Mouse (Mus musculus) stomach, embryonic 14.5 days (tissue): ENCODE measurements around the gene Cdk8. TPM values are rescaled to one million over a fixed set of nuclear protein-coding genes. Genes with fewer than 3 reads are reported as not detected.

ENCODE experiments used
- ATAC-seq: fragments of 200-750 bp; cut with Nextera tagmentation; 2 replicates; pipeline ENCODE4 v1.8.0; 2017; ENCODE audit warnings: low read depth, moderate TSS enrichment; ENCODE audit not compliant: insufficient number of reproducible peaks, insufficient read depth, low FRiP score
- H3K27ac ChIP-seq: fragments of 300-500 bp; sonication (generic); 2 replicates; pipeline ENCODE4 v1.5.1; 2014; ENCODE audit warnings: mild to moderate bottlenecking, low read length, moderate library complexity, mixed read lengths
- H3K27me3 ChIP-seq: fragments of 300-500 bp; sonication (generic); 2 replicates; pipeline ENCODE4 v1.6.1; 2014; ENCODE audit warnings: low read length, control low read depth, mixed read lengths; ENCODE audit not compliant: control insufficient read depth, insufficient read depth
- H3K36me3 ChIP-seq: fragments of 300-500 bp; sonication (generic); 2 replicates; pipeline ENCODE4 v1.6.1; 2014; ENCODE audit warnings: mild to moderate bottlenecking, control low read depth, low read length, moderate library complexity, mixed read lengths; ENCODE audit not compliant: control insufficient read depth, insufficient read depth
- H3K4me1 ChIP-seq: fragments of 300-500 bp; sonication (generic); 2 replicates; pipeline ENCODE4 v1.6.1; 2014; ENCODE audit warnings: low read length, control low read depth, mixed read lengths; ENCODE audit not compliant: control insufficient read depth, insufficient read depth
- H3K4me2 ChIP-seq: fragments of 300-500 bp; sonication (generic); replicated peaks from 2 replicates; pipeline ENCODE4 v1.6.1; 2014; ENCODE audit warnings: low read depth, low read length, control low read depth
- H3K4me3 ChIP-seq: fragments of 300-500 bp; sonication (generic); 2 replicates; pipeline ENCODE4 v1.5.1; 2014; ENCODE audit warnings: low read depth, low read length, control low read depth
- H3K9ac ChIP-seq: fragments of 300-500 bp; sonication (generic); replicated peaks from 2 replicates; pipeline ENCODE4 v1.6.1; 2014; ENCODE audit warnings: low read depth, mild to moderate bottlenecking, control low read depth, low read length, moderate library complexity, mixed read lengths
- H3K9me3 ChIP-seq: fragments of 300-500 bp; sonication (generic); 2 replicates; pipeline ENCODE4 v1.6.1; 2016; ENCODE audit warnings: low read depth, low read length, control low read depth; ENCODE audit not compliant: control insufficient read depth
- WGBS: fragments of 180-500 bp; shearing (Covaris S2); extraction: QIAGEN DNeasy Blood & Tissue Kit; methylation state at CpG from one replicate; pipeline ENCODE4 v1.1.7; 2014; 5-methylcytosine and 5-hydroxymethylcytosine counted together
- polyA plus RNA-seq: library from polyadenylated mRNA; unstranded; fragments of >200 nt; fragmentation: Nextera tagmentation; extraction: Ambion mirVana; gene quantifications from 2 replicates; pipeline ENCODE4 v1.2.1, GENCODE M21; 2014

The Cdk8 gene
- polyA plus RNA-seq, 1 experiment from 2014 or later: 24.7 TPM

- no peaks in the 10 kb centered on the region for H3K9me3 ChIP-seq
- H3K4me2 ChIP-seq: no peak overlapping the region
- H3K36me3 ChIP-seq: peaks cover 9% of the 10 kb centered on the region
- no peak overlapping the region for H3K27ac ChIP-seq
- ATAC-seq: no peak
- no peak overlapping the region for H3K9ac ChIP-seq
- no peak overlapping the region for H3K4me3 ChIP-seq
- H3K27me3 ChIP-seq: no peaks in the 10 kb centered on the region
- H3K4me1 ChIP-seq: no peaks in the 10 kb centered on the region
Observed at GRCm38 (mm10) chr5:146199073-146199472, 32.0 kb upstream of the Cdk8 start.

GRCm38 (mm10) chr5:146199540-146199939 lies 31.5 kb upstream of the Cdk8 start:
- ATAC-seq: no peak
- Histone ChIP-seq H3K4me3 (no peak overlapping the region), H3K36me3 (peaks cover 10% of the 10 kb centered on the region), H3K9me3 (no peaks in the 10 kb centered on the region), H3K9ac (no peak overlapping the region), H3K27ac (no peak overlapping the region), H3K4me1 (no peaks in the 10 kb centered on the region), H3K4me2 (no peak overlapping the region), H3K27me3 (no peaks in the 10 kb centered on the region)
- WGBS: 74% methylated on average over 2 of the region's 2 CpGs

- Histone ChIP-seq H3K4me2 (no peak overlapping the region), H3K4me1 (no peaks in the 10 kb centered on the region), H3K27me3 (no peaks in the 10 kb centered on the region), H3K9me3 (no peaks in the 10 kb centered on the region), H3K9ac (no peak overlapping the region), H3K27ac (no peak overlapping the region), H3K4me3 (no peak overlapping the region), H3K36me3 (peaks cover 16% of the 10 kb centered on the region)
- WGBS: 98% methylated on average over 6 of the region's 6 CpGs
- ATAC-seq: no peak
Observed at GRCm38 (mm10) chr5:146200580-146200979, 30.4 kb upstream of the Cdk8 start.

DNA sequence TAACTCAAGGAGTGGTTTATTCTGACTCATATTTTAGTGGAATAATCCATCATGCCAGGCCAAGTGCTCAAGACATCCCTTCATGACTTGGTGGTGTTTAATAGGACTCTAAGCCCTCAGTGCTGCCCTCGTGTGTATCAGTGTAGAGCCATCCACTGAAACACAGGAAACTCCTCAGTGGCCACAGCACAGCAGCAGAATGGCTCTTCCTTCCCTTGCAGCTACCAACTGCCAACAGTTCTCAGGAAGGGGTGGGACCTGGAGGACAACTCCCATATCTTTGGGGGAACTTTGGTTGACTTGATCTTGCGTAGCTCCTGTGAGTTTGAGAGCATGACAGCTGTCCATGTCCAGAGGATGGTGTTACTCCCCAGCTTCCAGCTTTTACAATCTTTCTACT lies 27.1 kb upstream of the Cdk8 start:
- H3K27ac ChIP-seq: no peak overlapping the region
- peaks cover 36% of the 10 kb centered on the region for H3K36me3 ChIP-seq

GRCm38 (mm10) chr5:146205537-146205936 lies 25.5 kb upstream of the Cdk8 start:
- H3K4me2 ChIP-seq: no peak overlapping the region
- H3K4me1 ChIP-seq: no peaks in the 10 kb centered on the region
- H3K9me3 ChIP-seq: no peaks in the 10 kb centered on the region
- ATAC-seq: no peak
- H3K4me3 ChIP-seq: no peak overlapping the region
- no peak overlapping the region for H3K9ac ChIP-seq
- H3K27me3 ChIP-seq: no peaks in the 10 kb centered on the region
- no peak overlapping the region for H3K27ac ChIP-seq
- peaks cover 47% of the 10 kb centered on the region for H3K36me3 ChIP-seq
- WGBS: 93% methylated on average over 5 of the region's 5 CpGs

More for the DNA sequence above, 27.1 kb upstream of the Cdk8 start:
- 89% methylated on average over 2 of the region's 2 CpGs for WGBS
- H3K4me3 ChIP-seq: no peak overlapping the region
- ATAC-seq: no peak
- H3K9ac ChIP-seq: no peak overlapping the region
- H3K4me2 ChIP-seq: no peak overlapping the region
- H3K9me3 ChIP-seq: no peaks in the 10 kb centered on the region
- no peaks in the 10 kb centered on the region for H3K27me3 ChIP-seq
- H3K4me1 ChIP-seq: no peaks in the 10 kb centered on the region

GRCm38 (mm10) chr5:146220501-146220878 lies 10.5 kb upstream of the Cdk8 start:
- no peaks in the 10 kb centered on the region for H3K9me3 ChIP-seq
- peak overlapping the region; percentile 54 for H3K4me2 ChIP-seq
- peak; percentile 34; the same call in 1 of the 2 replicates for ATAC-seq
- H3K9ac ChIP-seq: peak overlapping the region; percentile 19; the same call in 1 of the 2 replicates
- H3K36me3 ChIP-seq: peaks cover 25% of the 10 kb centered on the region
- H3K4me3 ChIP-seq: peak overlapping the region; percentile 71
- peak overlapping the region; percentile 98; the same call in 1 of the 2 replicates for H3K27ac ChIP-seq
- peaks cover 11% of the 10 kb centered on the region; the same call in 1 of the 2 replicates for H3K4me1 ChIP-seq
- no peaks in the 10 kb centered on the region for H3K27me3 ChIP-seq
- WGBS: 8% methylated on average over 13 of the region's 13 CpGs

DNA sequence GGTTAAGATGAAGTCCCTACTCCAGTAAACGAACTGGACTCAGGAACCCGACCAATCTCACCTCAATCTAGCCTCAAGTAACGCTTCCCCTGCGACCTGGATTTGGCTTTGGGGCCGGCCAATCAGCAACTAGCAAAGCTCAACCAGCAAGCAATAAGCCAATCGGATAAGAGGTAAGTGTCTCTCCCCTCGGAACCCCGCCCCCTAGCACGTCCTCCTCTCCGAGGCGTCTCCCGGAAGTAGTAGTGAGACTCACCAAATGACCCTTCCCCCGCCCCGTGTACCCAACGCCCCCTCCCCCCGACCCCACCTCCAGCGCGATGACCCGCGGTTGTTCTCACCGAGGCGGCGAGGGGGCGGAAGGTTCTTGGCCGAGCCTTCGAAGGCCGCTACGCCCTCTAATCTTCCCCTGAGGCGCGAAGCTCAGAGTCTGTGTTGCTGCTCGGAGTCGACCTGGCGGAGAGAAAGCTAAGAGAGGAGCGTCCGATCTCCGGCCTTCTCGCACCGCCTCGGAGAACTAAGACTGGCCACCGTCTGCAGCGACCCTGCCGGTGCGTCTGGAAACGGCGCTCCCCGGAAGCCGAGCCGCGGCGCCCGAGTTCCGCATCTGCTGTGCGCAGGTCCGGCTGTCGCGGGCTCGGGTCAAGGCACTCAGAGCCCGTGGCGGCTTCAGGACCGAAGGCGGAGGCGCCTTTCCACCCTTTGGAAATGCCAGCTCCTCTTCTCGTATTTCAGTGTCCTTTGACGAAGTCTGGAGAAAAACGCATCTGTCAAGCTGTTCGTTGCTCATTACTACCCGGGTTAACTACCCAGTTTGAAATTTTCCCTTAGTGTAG lies 9.9 kb upstream of the Cdk8 start, which contains the start of gene Rnf6:
Rnf6 (minus strand) TSS at position 677 of the 836 bp plus-strand sequence.
- under 1% methylated on average over 67 of the region's 67 CpGs for WGBS
- Histone ChIP-seq H3K4me1 (peaks cover 11% of the 10 kb centered on the region; the same call in 1 of the 2 replicates), H3K27me3 (no peaks in the 10 kb centered on the region), H3K27ac (peak within 1 kb of the TSS; percentile 98), H3K4me2 (peak within 1 kb of the TSS; percentile 54), H3K9me3 (no peaks in the 10 kb centered on the region), H3K4me3 (peak within 1 kb of the TSS; percentile 71), H3K36me3 (peaks cover 19% of the 10 kb centered on the region), H3K9ac (peak within 1 kb of the TSS; percentile 73)
- peak; percentile 99 for ATAC-seq

- peak overlapping the region; percentile 73; the same call in 1 of the 2 replicates for H3K9ac ChIP-seq
- H3K4me3 ChIP-seq: peak overlapping the region; percentile 71
- H3K4me2 ChIP-seq: peak overlapping the region; percentile 54
- peaks cover 18% of the 10 kb centered on the region; the same call in 1 of the 2 replicates for H3K36me3 ChIP-seq
- no peak for ATAC-seq
- no peaks in the 10 kb centered on the region for H3K27me3 ChIP-seq
- H3K27ac ChIP-seq: peak overlapping the region; percentile 98
- H3K4me1 ChIP-seq: peaks cover 11% of the 10 kb centered on the region; the same call in 1 of the 2 replicates
- H3K9me3 ChIP-seq: no peaks in the 10 kb centered on the region
- WGBS: 28% methylated on average over 6 of the region's 6 CpGs
Observed at GRCm38 (mm10) chr5:146221722-146222121, 9.3 kb upstream of the Cdk8 start.
